Mouse (Mus musculus) brain, embryonic 14.5 days (tissue): ENCODE measurements at regions not wholly inside any gene's neighbourhood (a gene's known extent, or its start where the extent isn't known, plus 50 kb on each side); places are given as distances from the start of the nearest gene placed in this dataset.
A peak's percentile ranks its signal among the peaks of the same experiment; 100 is the strongest.
"Not testable (repeated sequence)": the region's sequence is repeated elsewhere in the genome, so short reads cannot be mapped to it uniquely, and the experiment has no call there.

Experiments used
- DNase-seq: peaks from one replicate; pipeline ENCODE4 v3.0.0-alpha.2; 2011; ENCODE audit warnings: low read depth
- CTCF ChIP-seq: fragments of 200-500 bp; IDR thresholded peaks from 2 replicates; pipeline ENCODE4 v1.5.1; 2012; ENCODE audit warnings: inconsistent platforms, mild to moderate bottlenecking, moderate library complexity, borderline replicate concordance; ENCODE audit not compliant: insufficient read depth, insufficient read length; ENCODE audit errors: extremely low read depth
- POLR2A ChIP-seq: fragments of 200-500 bp; IDR thresholded peaks from 2 replicates; pipeline ENCODE4 v1.6.1; 2012; ENCODE audit warnings: mild to moderate bottlenecking, inconsistent platforms, borderline replicate concordance; ENCODE audit not compliant: poor library complexity, insufficient read depth, insufficient read length, severe bottlenecking; ENCODE audit errors: extremely low read depth

DNA sequence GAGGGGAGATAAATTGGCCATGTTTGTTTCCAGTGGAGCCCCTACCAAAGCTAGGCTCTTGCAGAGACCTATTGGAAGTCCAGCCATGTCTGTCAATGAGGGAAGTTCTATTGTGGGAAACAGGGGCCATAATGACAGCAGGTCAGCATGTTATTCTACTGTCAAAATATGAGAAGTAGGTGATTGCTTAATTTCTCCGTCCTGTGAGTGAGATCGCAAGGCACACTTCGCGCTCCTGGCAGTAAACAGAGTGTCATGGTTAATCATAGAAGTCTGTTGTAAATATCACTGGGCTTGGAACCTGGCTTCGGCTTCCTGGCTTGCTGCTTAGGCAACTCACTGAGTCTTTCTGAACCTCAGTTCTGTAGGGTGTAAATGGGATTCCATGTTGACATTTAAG lies 72.5 kb upstream of the Ccdc122 start:
- TF ChIP-seq POLR2A = no peak
- no peak for TF ChIP-seq CTCF
- DNase-seq = no peak

DNA sequence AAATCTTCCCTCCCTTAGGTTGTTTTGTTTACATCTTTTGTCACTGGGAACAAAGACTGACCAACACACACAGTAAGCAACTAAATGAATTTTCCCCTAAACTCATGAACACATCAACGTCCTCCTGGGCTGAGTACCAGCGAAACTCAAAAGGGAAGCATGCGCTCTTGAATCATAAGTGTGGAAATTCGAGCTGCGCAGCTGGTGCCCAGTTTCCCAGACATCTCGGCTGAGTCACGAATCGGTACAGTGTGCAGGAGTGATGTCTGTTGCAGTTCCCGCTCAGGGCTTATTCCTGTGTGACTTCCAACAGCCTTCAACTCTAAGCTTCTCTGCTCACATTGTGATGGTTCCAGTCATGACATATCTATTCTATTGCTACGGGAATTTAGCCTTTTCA lies 77.7 kb upstream of the Ccdc122 start:
- TF ChIP-seq CTCF = no peak
- no peak for TF ChIP-seq POLR2A
- no peak for DNase-seq

DNA sequence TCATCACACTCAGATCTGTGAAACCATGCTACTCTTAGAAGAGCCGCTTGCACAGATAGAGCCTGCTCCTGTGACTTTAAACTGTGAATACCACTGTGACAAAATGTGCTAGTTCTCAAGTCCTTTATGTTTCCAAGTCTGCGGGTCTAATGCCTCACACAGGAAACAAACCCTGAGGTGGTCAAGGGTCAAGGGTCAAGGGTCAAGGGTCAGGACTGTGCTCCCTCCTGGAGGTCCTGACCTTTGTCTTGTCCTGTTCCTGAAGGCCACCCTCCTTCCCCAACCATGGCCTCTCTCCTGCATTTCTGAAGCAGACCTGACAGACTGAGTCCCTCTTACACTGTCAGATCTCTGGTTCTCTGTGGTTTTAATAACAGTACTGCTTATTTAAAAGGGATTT lies 79.4 kb upstream of the Ccdc122 start:
- no peak for DNase-seq
- TF ChIP-seq CTCF = no peak
- no peak for TF ChIP-seq POLR2A

DNA sequence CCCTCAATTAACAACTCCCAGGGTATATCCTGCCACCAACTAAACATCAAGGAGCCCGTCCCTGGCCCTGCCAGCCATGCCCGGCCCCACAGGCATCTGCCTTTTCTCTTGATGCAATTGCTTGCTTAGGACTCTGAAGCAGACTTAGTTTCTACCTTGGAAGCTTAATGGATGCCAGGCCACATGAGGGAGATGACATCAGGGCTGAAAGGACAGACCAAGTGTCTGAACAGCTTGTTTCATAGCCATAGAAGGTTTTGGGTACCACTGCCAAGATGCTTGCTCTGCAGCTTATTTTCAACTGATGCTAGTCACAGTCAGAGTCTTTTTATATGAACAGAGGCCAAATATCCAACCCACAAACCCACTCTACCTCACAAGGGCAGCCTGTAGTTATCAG lies 83.4 kb upstream of the Ccdc122 start:
- no peak for DNase-seq
- TF ChIP-seq POLR2A (no peak), CTCF (no peak)

DNA sequence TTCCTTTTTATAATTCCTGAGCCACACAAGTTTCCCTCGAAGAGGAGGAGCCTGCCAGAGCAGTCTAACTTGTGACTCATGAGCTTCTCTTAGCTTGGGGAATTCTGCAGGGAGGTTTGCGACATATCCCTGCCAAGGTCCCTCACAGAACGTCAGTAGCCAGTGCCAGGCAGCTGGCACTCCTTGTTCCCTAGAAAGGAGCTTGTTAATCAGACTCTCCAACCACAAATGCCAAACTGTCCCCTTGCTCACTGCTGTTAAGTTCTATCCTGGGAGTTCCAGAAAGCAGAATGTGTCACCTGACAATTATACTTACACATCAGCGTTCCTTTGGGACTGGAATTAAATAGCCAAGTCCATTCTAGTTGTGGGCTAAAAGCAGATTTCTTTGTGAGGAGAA lies 85.1 kb upstream of the Ccdc122 start:
- TF ChIP-seq CTCF = no peak
- DNase-seq = peak; percentile 55

DNA sequence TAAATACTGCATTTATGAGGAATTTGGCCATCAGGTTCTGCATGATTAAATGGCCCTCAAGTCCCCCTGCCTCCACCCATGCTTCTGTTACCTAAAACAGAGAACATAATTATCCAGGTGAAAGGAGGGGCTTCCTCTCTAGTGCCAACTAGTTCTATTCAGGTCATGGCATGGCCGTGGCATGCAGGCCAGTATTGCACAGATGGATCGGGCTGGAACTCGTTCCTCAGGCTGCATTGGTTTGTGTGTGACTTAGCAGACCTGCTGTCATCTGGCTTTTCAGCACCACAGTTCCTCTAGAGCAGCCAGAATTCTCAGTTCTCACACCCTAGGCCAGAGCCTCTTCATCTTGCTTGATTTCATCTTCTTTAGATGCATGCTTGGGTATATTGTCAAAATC lies 87.2 kb upstream of the Ccdc122 start:
- no peak for DNase-seq
- TF ChIP-seq CTCF (no peak), POLR2A (no peak)

DNA sequence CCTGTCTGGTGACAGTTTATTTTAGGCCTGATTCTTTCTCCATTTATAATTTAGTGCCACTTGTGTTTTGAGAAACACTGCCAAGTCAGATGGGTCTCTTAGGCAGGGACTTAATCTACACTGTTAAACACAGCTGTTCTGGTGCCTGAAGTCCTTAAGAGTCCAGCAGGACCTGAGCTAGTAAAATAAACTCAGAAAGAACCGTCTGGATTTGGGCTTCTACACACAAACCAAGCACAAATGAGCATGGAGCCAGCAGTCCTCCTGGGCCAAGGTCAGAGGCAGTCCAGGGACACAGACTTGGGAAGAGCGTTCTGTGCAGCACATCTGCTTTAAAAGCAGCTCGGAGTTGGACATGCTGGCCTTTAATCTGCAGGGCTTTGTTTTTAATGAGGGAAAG lies 87.6 kb upstream of the Ccdc122 start:
- DNase-seq = peak; percentile 18
- TF ChIP-seq POLR2A (no peak), CTCF (no peak)

DNA sequence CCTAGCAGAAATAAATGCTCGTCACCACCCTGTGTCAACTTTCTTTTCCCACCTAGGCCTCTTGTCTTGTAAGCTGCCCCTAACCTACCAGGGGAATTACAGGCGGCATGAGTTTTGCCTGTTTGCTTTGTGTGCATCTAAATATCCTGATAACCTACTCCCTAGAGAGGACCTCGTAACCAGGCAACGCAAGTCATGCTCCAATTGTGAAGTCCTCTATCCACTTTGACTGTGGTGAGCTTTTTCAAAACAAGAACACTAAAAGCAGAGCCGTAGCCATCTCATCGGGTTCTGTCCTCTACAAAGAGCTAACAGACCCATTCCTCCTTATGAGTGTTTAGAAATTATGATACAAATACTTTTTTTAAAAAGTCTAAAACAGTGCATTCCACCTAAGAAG lies 88.1 kb upstream of the Ccdc122 start:
- DNase-seq = peak; percentile 58

DNA sequence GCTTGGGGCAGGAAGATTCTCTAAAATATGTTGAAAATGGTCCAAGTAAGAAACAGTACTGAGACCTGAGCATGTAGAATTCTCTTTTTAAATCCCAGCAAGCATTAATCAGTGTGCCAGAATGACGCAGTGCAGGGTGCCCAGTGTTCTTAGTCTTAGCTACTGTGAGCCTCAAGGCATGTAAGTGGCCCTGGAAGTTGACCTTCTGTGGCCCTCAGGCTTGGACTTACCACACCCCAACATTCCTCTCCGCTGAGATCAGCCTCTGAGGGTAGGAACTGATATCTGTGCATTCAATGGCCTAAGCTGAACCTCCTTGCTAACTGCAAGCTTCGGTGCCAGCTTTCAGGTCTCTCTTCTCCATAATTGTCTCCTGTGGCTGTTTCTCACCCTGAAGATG lies 89.4 kb upstream of the Ccdc122 start:
- TF ChIP-seq POLR2A (no peak), CTCF (no peak)
- DNase-seq = no peak

More for the DNA sequence above, 88.1 kb upstream of the Ccdc122 start:
- TF ChIP-seq CTCF = no peak
- no peak for TF ChIP-seq POLR2A

DNA sequence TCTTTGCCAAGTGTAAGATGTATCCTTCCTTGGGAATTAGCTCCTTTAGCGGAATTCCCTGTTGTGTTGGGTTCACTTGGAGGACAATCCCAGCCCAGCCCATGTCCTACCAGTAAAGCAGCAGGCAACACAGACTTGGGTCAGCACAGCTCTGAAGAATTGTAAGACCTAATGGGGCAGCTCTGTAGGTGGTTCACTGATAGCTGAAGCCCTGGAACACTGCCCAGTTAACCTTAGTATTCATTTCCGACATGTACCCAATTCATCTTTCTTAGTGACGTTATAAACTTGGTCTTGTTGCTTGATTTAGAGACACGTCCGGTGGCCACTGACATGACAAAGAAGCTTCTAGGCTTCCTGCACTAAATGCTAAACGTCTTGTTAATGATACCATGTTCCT lies 90.9 kb upstream of the Ccdc122 start:
- no peak for TF ChIP-seq CTCF
- TF ChIP-seq POLR2A = no peak
- DNase-seq = no peak

DNA sequence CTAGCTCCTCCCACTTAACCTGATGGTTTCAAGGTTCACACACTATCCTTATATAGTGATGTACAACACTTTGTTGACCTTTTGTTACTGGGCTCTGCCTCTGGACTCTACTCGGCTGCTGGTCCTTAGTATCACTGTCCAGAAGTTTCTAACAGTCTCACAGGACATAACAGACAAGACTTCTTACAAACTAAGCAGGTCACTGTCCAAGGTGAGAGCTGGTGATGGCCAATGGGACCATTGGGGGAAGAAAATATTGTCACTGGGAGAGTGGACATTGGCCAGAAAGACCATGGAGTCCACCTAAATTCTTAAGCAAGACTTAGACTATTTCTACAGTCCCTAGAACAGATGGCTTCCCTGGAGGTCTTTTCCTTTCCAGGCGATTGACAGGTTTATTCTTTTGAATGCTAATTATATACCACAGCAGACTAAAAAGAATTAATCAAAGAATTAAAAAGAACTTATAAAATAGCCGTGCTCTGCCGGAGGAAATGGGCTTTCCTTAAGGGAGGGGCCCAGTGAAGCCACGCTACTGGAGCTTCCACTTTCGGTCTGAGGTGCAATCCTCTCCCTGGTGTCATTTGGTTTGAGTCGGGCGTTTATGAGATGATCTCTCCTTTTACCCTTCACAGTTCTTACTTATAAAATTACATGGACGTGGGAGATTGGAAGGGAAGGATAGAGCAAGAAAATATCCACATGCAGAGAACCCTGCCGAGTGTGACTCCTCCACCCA lies 94.9 kb upstream of the Ccdc122 start:
- no peak for DNase-seq
- no peak for TF ChIP-seq CTCF

DNA sequence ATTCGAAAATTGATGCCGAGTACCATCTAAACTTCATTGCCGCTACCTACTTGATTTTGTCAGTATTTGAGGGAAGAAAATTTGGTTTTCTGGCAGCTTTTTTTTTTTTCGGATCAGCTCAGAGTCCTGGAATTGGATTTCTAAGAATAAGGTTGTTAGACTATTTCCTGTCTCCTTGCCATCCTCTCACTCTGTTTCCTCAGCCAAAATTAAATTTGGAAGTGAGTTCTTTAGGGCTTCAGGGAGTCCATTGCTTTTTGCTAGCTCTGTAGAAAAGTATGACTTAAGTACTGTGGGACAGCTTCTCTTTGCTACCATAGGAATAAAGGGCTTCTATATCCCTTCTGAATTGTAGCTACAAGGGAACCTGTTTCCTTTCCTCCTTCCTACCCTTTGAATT lies 96.1 kb upstream of the Ccdc122 start:
- TF ChIP-seq CTCF (no peak), POLR2A (no peak)
- no peak for DNase-seq

DNA sequence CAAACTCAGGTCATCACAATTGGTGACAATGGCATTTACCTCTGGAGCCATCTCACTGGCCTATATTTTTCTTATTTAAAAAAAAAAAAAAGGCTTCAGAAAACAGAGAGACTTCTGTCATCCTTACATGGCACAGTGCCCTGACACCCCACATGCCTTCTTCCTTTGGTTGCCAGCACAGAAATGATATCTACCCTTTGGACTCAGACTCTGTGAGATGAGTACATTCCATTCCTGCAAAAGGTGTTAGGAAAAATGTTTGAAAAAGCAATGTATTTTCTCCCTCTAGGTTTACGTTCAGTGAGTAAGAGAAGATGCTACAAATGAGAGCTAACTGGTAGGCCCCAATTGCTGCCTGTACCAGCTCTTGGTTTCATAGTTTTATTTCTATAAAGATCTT lies 99.9 kb upstream of the Ccdc122 start:
- TF ChIP-seq CTCF = no peak
- TF ChIP-seq POLR2A = no peak
- DNase-seq = peak; percentile 15

DNA sequence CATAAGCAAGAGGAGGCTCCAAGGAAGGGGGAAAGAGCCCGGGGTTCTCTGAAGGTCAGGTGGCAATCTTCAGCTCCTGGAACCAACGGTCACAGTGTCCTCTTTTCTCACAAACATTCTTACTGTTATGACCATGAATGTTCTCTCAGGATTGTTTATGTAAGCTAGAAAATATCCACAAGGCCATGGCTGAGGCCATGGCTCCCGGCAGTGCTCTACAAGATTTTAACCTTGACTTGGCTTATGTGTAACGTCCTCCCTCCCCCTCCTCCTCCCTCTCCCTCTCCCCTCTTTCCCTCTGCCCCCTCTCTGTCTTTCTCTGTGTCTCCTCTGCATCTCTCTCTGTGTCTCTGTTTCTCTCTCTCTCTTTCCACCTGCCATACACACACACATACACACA lies 100.5 kb upstream of the Ccdc122 start:
- not testable (repeated sequence) for DNase-seq
